Mouse (Mus musculus): ENCODE data around the gene Eps15l1.

DNA sequence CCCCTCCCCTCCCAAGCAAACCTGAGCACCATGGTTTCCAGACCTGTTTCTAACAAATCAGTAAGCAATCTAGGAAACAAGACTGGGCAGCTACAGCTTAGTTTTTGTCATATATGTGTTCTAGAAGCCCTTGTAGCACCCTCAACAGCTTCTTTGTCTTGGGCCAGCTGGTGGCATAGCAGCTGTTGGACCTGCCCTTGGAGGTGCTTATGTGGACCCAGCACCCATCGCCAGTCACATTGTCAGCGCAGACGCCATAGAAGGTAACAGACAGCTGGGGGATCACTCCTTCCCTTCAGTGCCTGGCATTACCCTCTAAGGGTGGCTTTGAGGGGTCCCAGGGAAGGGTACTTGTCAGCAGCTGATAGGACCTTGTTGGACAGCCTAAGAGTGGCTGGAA, 36.5 kb upstream of the Eps15l1 start:
- no peak for TF ChIP-seq CTCF (IDR thresholded peaks at IDR 0.05; ENCODE audit: borderline replicate concordance, control insufficient read depth, extremely low read depth, insufficient read depth, low read length, poor library complexity)
- no peak for TF ChIP-seq POLR2A (IDR thresholded peaks at IDR 0.05; ENCODE audit: control insufficient read depth, extremely low read depth, insufficient read depth, low read length, poor library complexity)
